Mouse (Mus musculus) kidney, embryonic 16.5 days (tissue): ENCODE data around the gene Ociad2. TPM values are rescaled to one million over a fixed set of nuclear protein-coding genes. Genes with fewer than 3 reads are reported as not detected.

ENCODE experiments used
- ATAC-seq: fragments of 200-750 bp; cut with Nextera tagmentation; 2 replicates; pipeline ENCODE4 v1.8.0; 2017; ENCODE audit warnings: moderate TSS enrichment; ENCODE audit not compliant: low FRiP score, low TSS enrichment
- H3K27ac ChIP-seq: fragments of 300-500 bp; sonication (generic); 2 replicates; pipeline ENCODE4 v1.5.1; 2014; ENCODE audit warnings: low read length
- H3K27me3 ChIP-seq: fragments of 300-500 bp; sonication (generic); 2 replicates; pipeline ENCODE4 v1.6.1; 2014; ENCODE audit warnings: low read length, control low read depth, mixed read lengths; ENCODE audit not compliant: insufficient read depth
- H3K36me3 ChIP-seq: fragments of 300-500 bp; sonication (generic); 2 replicates; pipeline ENCODE4 v1.6.1; 2014; ENCODE audit warnings: low read length, control low read depth, mixed read lengths; ENCODE audit not compliant: insufficient read depth
- H3K4me1 ChIP-seq: fragments of 300-500 bp; sonication (generic); 2 replicates; pipeline ENCODE4 v1.6.1; 2014; ENCODE audit warnings: low read length, control low read depth, mixed read lengths; ENCODE audit not compliant: insufficient read depth
- H3K4me2 ChIP-seq: fragments of 300-500 bp; sonication (generic); replicated peaks from 2 replicates; pipeline ENCODE4 v1.6.1; 2014; ENCODE audit warnings: low read depth, low read length
- H3K4me3 ChIP-seq: fragments of 300-500 bp; sonication (generic); 2 replicates; pipeline ENCODE4 v1.5.1; 2014; ENCODE audit warnings: mild to moderate bottlenecking, low read length
- H3K9ac ChIP-seq: fragments of 300-500 bp; sonication (generic); replicated peaks from 2 replicates; pipeline ENCODE4 v1.6.1; 2014; ENCODE audit warnings: low read length
- H3K9me3 ChIP-seq: fragments of 300-500 bp; sonication (generic); 2 replicates; pipeline ENCODE4 v1.6.1; 2016; ENCODE audit warnings: low read length, control low read depth
- WGBS: fragments of 180-500 bp; shearing (Covaris S2); extraction: QIAGEN DNeasy Blood & Tissue Kit; methylation state at CpG from one replicate; pipeline ENCODE4 v1.1.7; 2014; 5-methylcytosine and 5-hydroxymethylcytosine counted together
- polyA plus RNA-seq: library from polyadenylated mRNA; unstranded; fragments of >200 nt; fragmentation: Nextera tagmentation; extraction: Ambion mirVana; gene quantifications from 2 replicates; pipeline ENCODE4 v1.2.1, GENCODE M21; 2015

The Ociad2 gene
- polyA plus RNA-seq, 1 experiment from 2014 or later: 11.4 TPM

- H3K9ac ChIP-seq: no peak overlapping the region
- peaks cover 16% of the 10 kb centered on the region; the same call in 1 of the 2 replicates for H3K4me1 ChIP-seq
- ATAC-seq: no peak
- no peak overlapping the region for H3K27ac ChIP-seq
- H3K9me3 ChIP-seq: no peaks in the 10 kb centered on the region
- peaks cover 17% of the 10 kb centered on the region for H3K36me3 ChIP-seq
- no peaks in the 10 kb centered on the region for H3K27me3 ChIP-seq
- H3K4me2 ChIP-seq: no peak overlapping the region; the same call in 1 of the 2 replicates
- H3K4me3 ChIP-seq: no peak overlapping the region
- 95% methylated on average over 7 of the region's 7 CpGs for WGBS
Measured at GRCm38 (mm10) chr5:73295016-73295415, 45.8 kb downstream of the Ociad2 start.

GRCm38 (mm10) chr5:73293458-73293827 lies 47.4 kb downstream of the Ociad2 start:
- peaks cover 13% of the 10 kb centered on the region for H3K36me3 ChIP-seq
- no peaks in the 10 kb centered on the region for H3K9me3 ChIP-seq
- peak overlapping the region; percentile 82 for H3K4me2 ChIP-seq
- H3K27me3 ChIP-seq: no peaks in the 10 kb centered on the region
- H3K9ac ChIP-seq: peak overlapping the region; percentile 97
- no peak for ATAC-seq
- WGBS: 11% methylated on average over 8 of the region's 8 CpGs
- peak overlapping the region; percentile 98 for H3K4me3 ChIP-seq
- peaks cover 16% of the 10 kb centered on the region; the same call in 1 of the 2 replicates for H3K4me1 ChIP-seq
- H3K27ac ChIP-seq: peak overlapping the region; percentile 95; the same call in 1 of the 2 replicates

DNA sequence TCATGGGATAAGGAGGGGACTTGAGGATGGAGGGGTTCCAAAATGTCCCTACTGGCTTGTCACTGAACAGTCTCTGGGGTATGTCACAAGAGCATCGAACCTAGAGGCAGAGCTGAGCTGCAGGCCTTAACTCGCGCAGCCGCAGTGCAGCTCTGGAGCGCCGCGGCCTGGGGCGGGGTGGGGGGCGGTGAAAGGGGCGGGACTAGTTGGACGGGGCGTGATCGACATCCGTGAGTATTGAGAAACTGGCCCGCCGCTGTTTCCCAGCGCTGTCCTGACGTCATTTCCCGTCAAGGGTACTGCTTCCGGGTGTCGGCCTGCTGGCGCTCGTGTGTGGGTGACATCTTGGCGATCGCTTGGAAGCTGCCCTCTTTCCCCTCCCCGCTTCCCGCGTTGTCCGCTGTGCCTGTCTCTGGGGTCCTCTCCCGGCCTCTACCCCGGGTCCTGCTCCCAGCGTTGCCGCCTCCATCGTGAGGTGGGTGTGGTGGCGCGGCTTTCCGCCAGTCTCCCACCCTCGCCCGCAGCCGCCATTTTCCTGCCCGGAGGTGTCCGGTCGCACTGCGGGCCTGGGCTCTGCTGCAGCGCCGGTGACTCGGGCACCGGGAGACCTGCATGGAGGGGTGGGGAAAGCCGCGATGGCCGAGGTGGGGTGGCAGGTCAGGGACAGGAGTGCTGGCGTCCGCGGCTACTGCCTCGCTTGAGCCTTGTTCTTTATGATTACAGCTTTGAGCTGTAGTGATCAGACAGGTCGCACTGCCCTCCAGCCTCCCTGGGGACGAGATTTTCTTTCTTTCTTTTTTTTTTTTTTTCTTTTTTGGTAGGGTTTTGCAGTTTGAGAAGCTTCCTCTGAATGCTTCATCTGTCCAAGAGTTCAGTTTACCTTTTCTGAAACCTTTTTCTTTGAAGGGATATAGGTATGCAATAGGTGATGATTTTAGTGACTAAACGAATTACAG lies 48.0 kb downstream of the Ociad2 start, which contains the start of gene Ociad1:
Gene Ociad1 (plus strand): TSS at position 283 of the 956 bp plus-strand sequence.
- H3K9me3 ChIP-seq: no peaks in the 10 kb centered on the region
- H3K4me1 ChIP-seq: peaks cover 16% of the 10 kb centered on the region; the same call in 1 of the 2 replicates
- H3K9ac ChIP-seq: peak within 1 kb of the TSS; percentile 97
- H3K27me3 ChIP-seq: no peaks in the 10 kb centered on the region
- H3K36me3 ChIP-seq: peaks cover 10% of the 10 kb centered on the region; the same call in 1 of the 2 replicates
- H3K4me3 ChIP-seq: peak within 1 kb of the TSS; percentile 98
- peak within 1 kb of the TSS; percentile 95 for H3K27ac ChIP-seq
- peak; percentile 98 for ATAC-seq
- peak within 1 kb of the TSS; percentile 82 for H3K4me2 ChIP-seq
- under 1% methylated on average over 58 of the region's 58 CpGs for WGBS

DNA sequence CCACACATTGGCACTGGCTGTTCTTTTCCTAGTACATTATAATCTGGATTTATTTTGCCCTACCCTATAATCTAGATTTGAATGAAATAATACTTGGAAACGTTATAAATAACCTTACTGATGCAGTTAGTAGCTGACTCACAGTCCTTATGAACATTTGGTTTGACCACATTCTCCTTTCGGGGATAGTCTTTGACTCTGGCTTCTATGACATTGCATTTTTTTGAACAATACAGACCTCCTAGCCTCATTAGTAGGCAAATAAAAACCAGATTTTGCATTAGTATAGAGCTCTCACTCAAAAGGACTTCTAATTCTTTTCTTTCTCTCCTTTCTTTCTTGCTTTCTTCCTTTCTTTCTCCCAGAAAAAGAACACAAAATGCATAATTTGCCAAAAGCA lies 50.9 kb downstream of the Ociad2 start:
- Histone ChIP-seq H3K9me3 (no peaks in the 10 kb centered on the region), H3K4me2 (no peak overlapping the region), H3K9ac (no peak overlapping the region), H3K27ac (no peak overlapping the region), H3K4me1 (peaks cover 13% of the 10 kb centered on the region; the same call in 1 of the 2 replicates), H3K27me3 (no peaks in the 10 kb centered on the region), H3K36me3 (0 out of 2 replicates have a peak, but pooled peaks cover 2% of the 10 kb centered on the region), H3K4me3 (no peak overlapping the region)
- no peak for ATAC-seq
- 69% methylated on average over 2 of the region's 2 CpGs for WGBS

GRCm38 (mm10) chr5:73286603-73287002 lies 54.2 kb downstream of the Ociad2 start:
- H3K9me3 ChIP-seq: no peaks in the 10 kb centered on the region
- H3K4me3 ChIP-seq: no peak overlapping the region
- H3K27me3 ChIP-seq: no peaks in the 10 kb centered on the region
- no peaks in the 10 kb centered on the region for H3K36me3 ChIP-seq
- no peak overlapping the region for H3K4me2 ChIP-seq
- 61% methylated on average over 5 of the region's 5 CpGs for WGBS
- no peak for ATAC-seq
- no peak overlapping the region for H3K27ac ChIP-seq
- H3K4me1 ChIP-seq: no peaks in the 10 kb centered on the region
- H3K9ac ChIP-seq: no peak overlapping the region

GRCm38 (mm10) chr5:73285470-73285978 lies 55.3 kb downstream of the Ociad2 start:
- no peak overlapping the region for H3K9ac ChIP-seq
- no peaks in the 10 kb centered on the region for H3K9me3 ChIP-seq
- H3K36me3 ChIP-seq: no peaks in the 10 kb centered on the region
- H3K4me2 ChIP-seq: no peak overlapping the region
- no peak overlapping the region for H3K4me3 ChIP-seq
- no peaks in the 10 kb centered on the region for H3K27me3 ChIP-seq
- H3K4me1 ChIP-seq: 0 out of 2 replicates have a peak, but pooled peaks cover 2% of the 10 kb centered on the region
- WGBS: 85% methylated on average over 3 of the region's 3 CpGs
- H3K27ac ChIP-seq: no peak overlapping the region
- ATAC-seq: no peak

- no peaks in the 10 kb centered on the region for H3K9me3 ChIP-seq
- H3K4me1 ChIP-seq: peaks cover 14% of the 10 kb centered on the region
- no peak overlapping the region for H3K4me3 ChIP-seq
- no peak for ATAC-seq
- H3K36me3 ChIP-seq: no peaks in the 10 kb centered on the region
- H3K4me2 ChIP-seq: no peak overlapping the region
- H3K27me3 ChIP-seq: no peaks in the 10 kb centered on the region
- H3K9ac ChIP-seq: no peak overlapping the region
- no peak overlapping the region for H3K27ac ChIP-seq
Measured at GRCm38 (mm10) chr5:73284046-73284445, 56.8 kb downstream of the Ociad2 start.

GRCm38 (mm10) chr5:73280567-73280850 lies 60.3 kb downstream of the Ociad2 start:
- Histone ChIP-seq H3K9ac (no peak overlapping the region), H3K27me3 (no peaks in the 10 kb centered on the region), H3K4me1 (peaks cover 19% of the 10 kb centered on the region), H3K9me3 (no peaks in the 10 kb centered on the region), H3K4me3 (no peak overlapping the region), H3K36me3 (no peaks in the 10 kb centered on the region), H3K27ac (no peak overlapping the region), H3K4me2 (no peak overlapping the region)
- no peak for ATAC-seq
- WGBS: 52% methylated on average over 4 of the region's 4 CpGs

DNA sequence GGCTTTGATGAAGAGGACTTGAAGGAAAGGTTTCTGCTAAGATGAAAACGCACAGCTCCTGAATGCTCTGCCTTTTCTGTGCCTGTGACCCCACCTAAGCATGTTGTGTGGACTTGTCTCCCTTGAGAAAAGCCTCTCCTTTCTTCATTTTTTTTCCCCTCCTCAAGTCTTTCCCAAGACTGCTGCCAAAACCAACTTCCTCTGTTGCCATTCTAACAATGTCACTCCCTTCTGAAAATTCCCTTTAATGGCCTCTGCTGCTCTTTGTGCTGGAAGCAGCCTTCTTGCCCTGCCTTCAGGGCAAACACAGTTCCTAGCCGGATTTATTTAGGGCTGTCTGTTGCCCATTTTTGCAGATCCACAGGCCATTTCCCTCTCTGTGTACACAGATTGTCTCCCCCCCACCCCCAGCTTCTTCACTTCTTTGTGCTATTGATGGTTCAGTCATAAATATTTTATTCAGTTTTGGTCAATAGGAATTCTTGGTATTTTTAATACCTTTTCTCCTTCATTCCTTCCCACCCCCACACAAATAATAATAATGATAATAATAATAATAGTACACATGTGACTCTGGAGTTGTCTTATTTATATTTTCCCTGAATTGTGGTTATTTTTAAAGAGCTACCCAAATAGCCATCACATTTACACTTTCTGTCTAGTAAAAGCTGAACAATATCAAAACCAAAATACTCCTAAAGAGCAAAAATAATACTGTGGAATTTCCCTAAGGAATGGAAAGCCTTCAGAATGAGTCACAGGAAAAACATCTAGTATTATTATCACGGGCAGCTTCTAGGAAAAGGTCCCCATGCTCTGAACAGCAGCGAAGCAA lies 60.9 kb downstream of the Ociad2 start:
- 36% methylated on average over 4 of the region's 4 CpGs for WGBS
- Histone ChIP-seq H3K4me3 (no peak overlapping the region), H3K4me2 (0 out of 2 replicates have a peak overlapping the region, but pooled peaks have one; percentile 33), H3K27ac (peak overlapping the region; percentile 35; the same call in 1 of the 2 replicates), H3K4me1 (peaks cover 19% of the 10 kb centered on the region), H3K9ac (0 out of 2 replicates have a peak overlapping the region, but pooled peaks have one; percentile 38), H3K9me3 (no peaks in the 10 kb centered on the region), H3K27me3 (no peaks in the 10 kb centered on the region), H3K36me3 (no peaks in the 10 kb centered on the region)
- no peak for ATAC-seq
